Comparison of ENCODE assay signal across 9 mouse cellular contexts in the genomic region with DNA sequence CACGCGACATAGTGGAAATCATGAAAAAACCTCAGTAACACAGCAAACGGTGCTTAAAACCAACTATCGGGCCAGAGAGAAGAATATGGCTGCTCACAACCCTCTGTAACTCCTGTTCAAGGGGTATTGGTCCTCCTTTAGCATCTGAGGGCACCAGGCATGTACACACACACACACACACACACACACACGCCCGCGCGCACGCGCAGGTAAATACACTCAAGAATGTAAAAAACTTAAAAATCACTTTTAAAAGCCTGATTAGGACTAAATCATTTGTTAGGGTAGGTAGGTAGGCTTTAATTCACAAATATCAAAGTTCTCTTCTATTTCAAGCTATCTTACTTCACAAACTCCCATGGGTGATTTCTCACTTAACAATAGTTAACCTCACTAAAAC. TPM values are rescaled to one million over a fixed set of nuclear protein-coding genes. Genes with fewer than 3 reads are reported as not detected.
DNase-seq lines count a peak whose midpoint lies in the region; ATAC-seq and TF ChIP-seq lines count a peak whose summit lies in the region.
"Had no signal": no experiment of that assay in that cellular context is flagged by ENCODE, and none has a peak within 500 bp of the region (broad histone marks: within the 10 kb centered on the region; RNA-seq: fewer than 3 reads in every experiment).

No protein-coding gene starts in this region.

- no peaks in the 10 kb centered on the region for H3K27me3 ChIP-seq in liver, embryonic 11.5 days (replicated peaks; ENCODE audit: control insufficient read depth, insufficient read depth, low read length)
- no peaks in the 10 kb centered on the region for H3K27me3 ChIP-seq in intestine, postnatal 0 days (replicated peaks; ENCODE audit: control insufficient read depth, insufficient read depth, low read length)
- no peaks in the 10 kb centered on the region for H3K27me3 ChIP-seq in myocyte (ENCODE audit: control insufficient read depth, insufficient read depth, insufficient read length)

- ATAC-seq in liver, embryonic 11.5 days (replicated peaks; ENCODE audit: low FRiP score): no peak
- no peak for ATAC-seq in intestine, postnatal 0 days
- no peak for ATAC-seq in erythroid progenitor cell, adult 5-6 weeks (replicated peaks; ENCODE audit: low FRiP score, poor library complexity, severe bottlenecking)

- H3K9ac ChIP-seq in liver, embryonic 11.5 days (ENCODE audit: low read depth, low read length): peak overlapping the region; percentile 98
- H3K9ac ChIP-seq in intestine, postnatal 0 days (ENCODE audit: low read depth, low read length): no peak overlapping the region

- DNase-seq in liver, embryonic 11.5 days (ENCODE audit: low spot score): no peak
- DNase-seq in liver: no peak
- DNase-seq in gastrocnemius, postnatal 10 days: no peak
- DNase-seq in spleen, adult 18-20 months: no peak
- DNase-seq: cerebellum, adult 9-11 months had no signal

- no peak for TF ChIP-seq CTCF in embryonic fibroblast, embryonic 13.5 days (IDR thresholded peaks at IDR 0.05; ENCODE audit: borderline replicate concordance, insufficient read depth, low read length)
- TF ChIP-seq CTCF in intestine, postnatal 0 days (IDR thresholded peaks at IDR 0.05; ENCODE audit: low read depth): no peak

- no peak overlapping the region for H3K27ac ChIP-seq in liver, embryonic 11.5 days (ENCODE audit: low read depth, low read length)
- H3K27ac ChIP-seq in embryonic fibroblast, embryonic 13.5 days (ENCODE audit: insufficient read depth, low read length): no peak overlapping the region
- H3K27ac ChIP-seq in intestine, postnatal 0 days (ENCODE audit: low read depth, low read length): no peak overlapping the region

- WGBS in liver, embryonic 11.5 days: 90% methylated on average over 10 of the region's 10 CpGs
- WGBS in intestine, postnatal 0 days: 87% methylated on average over 10 of the region's 10 CpGs

- H3K4me3 ChIP-seq in liver, embryonic 11.5 days (ENCODE audit: low read depth, low read length): peak overlapping the region; percentile 100
- peak overlapping the region; percentile 85 for H3K4me3 ChIP-seq in embryonic fibroblast, embryonic 13.5 days (ENCODE audit: insufficient read depth, low read length)
- H3K4me3 ChIP-seq in intestine, postnatal 0 days (ENCODE audit: low read depth, low read length): no peak overlapping the region
- peak overlapping the region; percentile 65 for H3K4me3 ChIP-seq in myocyte

- no peak overlapping the region for H3ac ChIP-seq in myocyte (ENCODE audit: control insufficient read depth, insufficient read length)

- peak overlapping the region; percentile 93 for H3K4me2 ChIP-seq in liver, embryonic 11.5 days
- peak overlapping the region; percentile 84 for H3K4me2 ChIP-seq in intestine, postnatal 0 days (replicated peaks; ENCODE audit: low read depth)
- H3K4me2 ChIP-seq in myocyte (ENCODE audit: low read depth): peak overlapping the region; percentile 81

- peaks cover 38% of the 10 kb centered on the region for H3K4me1 ChIP-seq in liver, embryonic 11.5 days (replicated peaks; ENCODE audit: control insufficient read depth, insufficient read depth, low read length)
- H3K4me1 ChIP-seq in embryonic fibroblast, embryonic 13.5 days (ENCODE audit: control insufficient read depth, insufficient read depth, low read length): peaks cover 7% of the 10 kb centered on the region
- 0 out of 2 replicates have a peak, but pooled peaks cover 3% of the 10 kb centered on the region for H3K4me1 ChIP-seq in intestine, postnatal 0 days (replicated peaks; ENCODE audit: control insufficient read depth, insufficient read depth, low read length)

- no peaks in the 10 kb centered on the region for H3K36me3 ChIP-seq in liver, embryonic 11.5 days (ENCODE audit: control insufficient read depth, insufficient read depth, low read length)
- no peaks in the 10 kb centered on the region for H3K36me3 ChIP-seq in intestine, postnatal 0 days (ENCODE audit: control insufficient read depth, insufficient read depth)
- H3K36me3 ChIP-seq in myocyte (ENCODE audit: control insufficient read depth, insufficient read depth): no peaks in the 10 kb centered on the region

- no peaks in the 10 kb centered on the region for H3K9me3 ChIP-seq in liver, embryonic 11.5 days (ENCODE audit: control insufficient read depth, low read length)
- H3K9me3 ChIP-seq in intestine, postnatal 0 days (ENCODE audit: control insufficient read depth): no peaks in the 10 kb centered on the region

- TF ChIP-seq POLR2A in embryonic fibroblast, embryonic 13.5 days (IDR thresholded peaks at IDR 0.05; ENCODE audit: low read depth, low read length): no peak
- no peak for TF ChIP-seq POLR2A in myocyte (IDR thresholded peaks at IDR 0.05; ENCODE audit: insufficient read length, low read depth)

- H3K79me2 ChIP-seq in myocyte (ENCODE audit: control insufficient read depth, insufficient read depth): peaks cover 63% of the 10 kb centered on the region

TF ChIP-seq in myocyte, 11 proteins besides CTCF, POLR2A, EP300 and RAD21:
- no peak for TF ChIP-seq USF1 (IDR thresholded peaks at IDR 0.05; ENCODE audit: low read depth)
- TF ChIP-seq REST (IDR thresholded peaks at IDR 0.05; ENCODE audit: insufficient read depth, insufficient read length): no peak
- no peak for TF ChIP-seq MYOD1 (IDR thresholded peaks at IDR 0.05; ENCODE audit: control insufficient read depth in 1 of 3, insufficient read length in 2 of 3, low read depth in 2 of 3)
- TF ChIP-seq SRF (IDR thresholded peaks at IDR 0.05; ENCODE audit: control insufficient read depth, insufficient read length, low read depth): no peak
- no peak for TF ChIP-seq TCF12 (IDR thresholded peaks at IDR 0.05; ENCODE audit: insufficient read depth, poor library complexity, severe bottlenecking)
- TF ChIP-seq CEBPB (IDR thresholded peaks at IDR 0.05; ENCODE audit: insufficient read depth, poor library complexity, severe bottlenecking): no peak
- TF ChIP-seq TCF3 (IDR thresholded peaks at IDR 0.05; ENCODE audit: insufficient read length, low read depth): no peak
- TF ChIP-seq E2F4 (IDR thresholded peaks at IDR 0.05; ENCODE audit: insufficient read depth): no peak
- TF ChIP-seq MYOG (IDR thresholded peaks at IDR 0.05; ENCODE audit: control insufficient read depth in 1 of 3, insufficient read depth in 1 of 3, insufficient read length in 2 of 3, low read depth in 2 of 3): no peak
- no peak for TF ChIP-seq MAX (IDR thresholded peaks at IDR 0.05; ENCODE audit: low read depth)
- no peak for TF ChIP-seq POLR2AphosphoS2 (IDR thresholded peaks at IDR 0.05; ENCODE audit: insufficient read length, low read depth)

RNA-seq across cellular contexts. Expression of a gene that starts 1.8 kb away (rescaled TPM):
- 47.2 and 52.8 TPM in 2 replicates for polyA plus RNA-seq in liver, embryonic 11.5 days (2014; fragmentation: Nextera tagmentation; extraction: Ambion mirVana)
- 61.1 and 69.3 TPM in 2 replicates for polyA plus RNA-seq in embryonic fibroblast, embryonic 13.5 days (2011; ENCODE audit: insufficient read length, low read depth, missing spikeins)
- polyA plus RNA-seq in intestine, postnatal 0 days (2015; fragmentation: Nextera tagmentation; extraction: Ambion mirVana): 60.5 and 61.3 TPM in 2 replicates
- 71.2 TPM for polyA plus RNA-seq in myocyte (2012; fragmentation: generic; extraction: Trizol)
- 36.8 and 49.5 TPM in 2 replicates for total RNA-seq in erythroid progenitor cell, adult 5-6 weeks (2015; ENCODE audit: low replicate concordance)
- total RNA-seq in erythroid progenitor cell, adult 5-6 weeks (2017; ENCODE audit: low replicate concordance): 10.1 and 29.1 TPM in 2 replicates
- total RNA-seq in gastrocnemius, postnatal 10 days (2021): 10 to 100 TPM; 93.7 to 95.9 TPM

RNA-seq across cellular contexts. Expression of a gene that starts 58.6 kb away (rescaled TPM):
- polyA plus RNA-seq in liver, embryonic 11.5 days (2014; fragmentation: Nextera tagmentation; extraction: Ambion mirVana): 14.1 and 14.4 TPM in 2 replicates
- 15.1 and 17.4 TPM in 2 replicates for polyA plus RNA-seq in embryonic fibroblast, embryonic 13.5 days (2011; ENCODE audit: insufficient read length, low read depth, missing spikeins)
- 8.2 and 8.6 TPM in 2 replicates for polyA plus RNA-seq in intestine, postnatal 0 days (2015; fragmentation: Nextera tagmentation; extraction: Ambion mirVana)
- polyA plus RNA-seq in myocyte (2012; fragmentation: generic; extraction: Trizol): 19.6 TPM
- 32.1 and 36.9 TPM in 2 replicates for total RNA-seq in erythroid progenitor cell, adult 5-6 weeks (2015; ENCODE audit: low replicate concordance)
- 35.2 and 35.3 TPM in 2 replicates for total RNA-seq in erythroid progenitor cell, adult 5-6 weeks (2017; ENCODE audit: low replicate concordance)
- 10 to 100 TPM; 55.6 to 60.0 TPM for total RNA-seq in gastrocnemius, postnatal 10 days (2021)
